Mouse (Mus musculus) kidney, adult 2 months (tissue): ENCODE results near the gene Ndufb10. TPM values are rescaled to one million over a fixed set of nuclear protein-coding genes. Genes with fewer than 3 reads are reported as not detected.

ENCODE experiments used
- DNase-seq: peaks from one replicate; pipeline ENCODE4 v3.0.0; 2021
- H3K27ac ChIP-seq: fragments of 200-500 bp; 2 replicates; pipeline ENCODE4 v1.5.1; 2012; ENCODE audit warnings: low read depth, low read length, control low read depth, inconsistent platforms; ENCODE audit not compliant: insufficient read depth
- H3K27me3 ChIP-seq: fragments of 200-500 bp; replicated peaks from 2 replicates; pipeline ENCODE4 v1.6.1; 2012; ENCODE audit warnings: mild to moderate bottlenecking, moderate library complexity, low read length, inconsistent platforms; ENCODE audit not compliant: control insufficient read depth, insufficient read depth
- H3K36me3 ChIP-seq: fragments of 200-500 bp; 2 replicates; pipeline ENCODE4 v1.6.1; 2012; ENCODE audit warnings: mild to moderate bottlenecking, moderate library complexity, low read length, inconsistent platforms; ENCODE audit not compliant: control insufficient read depth, insufficient read depth
- H3K4me1 ChIP-seq: fragments of 200-500 bp; 2 replicates; pipeline ENCODE4 v1.6.1; 2011; ENCODE audit warnings: low read length; ENCODE audit not compliant: control insufficient read depth, insufficient read depth
- H3K4me3 ChIP-seq: fragments of 200-500 bp; 2 replicates; pipeline ENCODE4 v1.5.1; 2011; ENCODE audit warnings: mild to moderate bottlenecking, low read depth, low read length, control low read depth; ENCODE audit not compliant: insufficient read depth
- CTCF ChIP-seq: fragments of 200-500 bp; conservative IDR thresholded peaks from 2 replicates; pipeline ENCODE4 v1.5.1; 2011; ENCODE audit warnings: low read depth, mild to moderate bottlenecking, control low read depth, low read length, moderate library complexity, mixed read lengths; ENCODE audit not compliant: insufficient read depth, insufficient read length
- POLR2A ChIP-seq: fragments of 200-500 bp; IDR thresholded peaks from one replicate; pipeline ENCODE4 v1.6.1; 2011; ENCODE audit warnings: low read depth, low read length, control low read depth
- WGBS: fragments of 180-500 bp; shearing (Covaris S2); methylation state at CpG from one replicate; pipeline ENCODE4 v1.1.7; 2018; 5-methylcytosine and 5-hydroxymethylcytosine counted together
- polyA plus RNA-seq: library from polyadenylated mRNA; depleted of rRNA; stranded (reverse); fragments of >200 nt; gene quantifications from 2 replicates; pipeline ENCODE4 v1.2.3, GENCODE M21; 2012

The Ndufb10 gene
- polyA plus RNA-seq, 1 experiment = 656 TPM

DNA sequence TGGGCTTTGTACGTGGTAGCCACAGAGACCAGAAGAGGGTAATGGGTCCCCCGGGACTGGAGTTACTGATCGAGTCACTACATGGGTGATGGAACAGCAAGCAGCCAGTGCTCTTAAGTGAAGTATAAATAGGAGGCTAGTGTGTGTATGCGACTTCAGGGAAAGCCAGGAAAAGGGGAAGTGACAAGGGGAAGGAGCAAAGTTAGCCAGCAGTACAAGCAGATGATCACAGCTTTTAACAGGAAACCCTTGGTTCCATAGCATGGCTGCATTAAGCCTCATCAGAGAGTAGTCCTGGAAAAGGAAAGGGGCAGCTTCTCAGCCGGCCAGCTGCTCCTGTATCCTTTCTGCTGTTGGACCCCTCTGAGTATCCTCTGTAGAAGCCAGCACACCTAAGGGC, 31.9 kb downstream of the Ndufb10 start:
- no peaks in the 10 kb centered on the region for H3K4me1 ChIP-seq
- 85% methylated on average over 5 of the region's 5 CpGs for WGBS
- no peak overlapping the region for H3K4me3 ChIP-seq
- H3K27ac ChIP-seq = no peak overlapping the region
- H3K27me3 ChIP-seq = 0 out of 2 replicates have a peak, but pooled peaks cover 2% of the 10 kb centered on the region
- no peaks in the 10 kb centered on the region for H3K36me3 ChIP-seq
- DNase-seq = no peak
- TF ChIP-seq CTCF = no peak
- TF ChIP-seq POLR2A = no peak

DNA sequence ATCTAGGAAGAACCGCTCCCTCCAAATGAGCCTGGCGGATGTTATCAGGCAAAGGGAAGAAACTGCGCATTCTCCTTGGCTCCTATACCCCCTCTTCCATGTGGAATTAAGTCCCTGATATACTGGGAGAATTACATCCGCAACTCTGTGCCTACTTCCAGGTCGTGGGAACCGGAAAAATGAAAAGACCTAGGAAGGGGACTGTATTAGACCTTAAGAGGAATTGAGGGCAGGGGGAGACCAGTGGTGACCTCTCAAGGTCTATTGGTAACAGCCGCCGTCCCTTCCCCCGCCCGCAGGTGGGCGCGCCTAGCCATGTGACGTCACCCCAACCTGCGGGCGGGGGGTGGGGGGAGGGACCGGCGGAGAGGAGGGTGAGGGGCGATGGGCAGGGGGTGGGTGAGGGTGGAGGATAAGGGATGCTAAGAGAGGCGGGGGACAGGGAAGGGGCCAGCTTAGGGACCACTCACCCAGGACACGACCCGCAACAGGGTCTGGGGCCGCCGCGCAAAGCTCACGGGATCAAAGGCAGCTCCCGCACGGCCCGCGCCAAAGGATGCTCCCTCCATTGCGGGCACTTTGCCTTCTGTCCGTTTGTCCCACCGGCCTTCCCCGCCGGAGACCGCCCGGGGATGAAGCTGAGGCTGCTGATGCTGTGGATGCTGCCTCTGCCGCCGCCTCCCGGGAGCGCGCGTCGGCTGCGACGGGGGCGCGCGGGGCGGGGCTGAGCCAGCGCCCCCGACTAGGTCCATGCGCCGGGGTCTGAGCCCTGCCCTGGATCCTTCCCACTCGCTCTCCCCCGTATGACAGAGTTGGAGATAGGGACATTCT, 34.8 kb downstream of the Ndufb10 start, which contains the start of gene Syngr3:
Syngr3 (minus strand) TSS at position 705 of the 831 bp plus-strand sequence.
- Histone ChIP-seq H3K27me3 (0 out of 2 replicates have a peak, but pooled peaks cover 2% of the 10 kb centered on the region), H3K36me3 (no peaks in the 10 kb centered on the region), H3K4me1 (no peaks in the 10 kb centered on the region), H3K27ac (no peak within 1 kb of the TSS), H3K4me3 (peak within 1 kb of the TSS; percentile 23; the same call in 1 of the 2 replicates)
- WGBS = 2% methylated on average over 53 of the region's 55 CpGs
- no peak for TF ChIP-seq POLR2A
- TF ChIP-seq CTCF = no peak
- no peak for DNase-seq

DNA sequence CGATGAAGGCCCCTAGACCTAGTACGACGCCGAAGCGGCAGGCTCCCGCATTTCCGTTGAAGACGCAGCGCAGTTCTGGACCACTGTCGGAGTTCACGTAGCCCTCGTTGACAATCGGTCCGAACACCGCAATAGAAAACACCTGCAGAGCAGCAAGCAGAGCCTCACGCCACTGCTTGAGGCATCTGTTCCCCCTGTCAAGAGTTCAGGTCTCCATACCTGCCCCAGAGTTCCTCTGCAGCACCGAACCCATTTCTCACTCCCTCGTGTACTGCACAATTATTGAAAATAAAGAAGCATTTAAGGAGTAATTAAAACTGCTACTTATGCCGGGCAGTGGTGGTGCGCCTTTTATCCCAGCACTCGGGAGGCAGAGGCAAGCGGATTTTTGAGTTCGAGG, 36.7 kb downstream of the Ndufb10 start:
- 23% methylated on average over 23 of the region's 23 CpGs for WGBS
- Histone ChIP-seq H3K36me3 (no peaks in the 10 kb centered on the region), H3K27me3 (0 out of 2 replicates have a peak, but pooled peaks cover 2% of the 10 kb centered on the region), H3K27ac (no peak overlapping the region), H3K4me3 (peak overlapping the region; percentile 29; the same call in 1 of the 2 replicates), H3K4me1 (no peaks in the 10 kb centered on the region)
- TF ChIP-seq POLR2A = no peak
- TF ChIP-seq CTCF = no peak
- DNase-seq = no peak

DNA sequence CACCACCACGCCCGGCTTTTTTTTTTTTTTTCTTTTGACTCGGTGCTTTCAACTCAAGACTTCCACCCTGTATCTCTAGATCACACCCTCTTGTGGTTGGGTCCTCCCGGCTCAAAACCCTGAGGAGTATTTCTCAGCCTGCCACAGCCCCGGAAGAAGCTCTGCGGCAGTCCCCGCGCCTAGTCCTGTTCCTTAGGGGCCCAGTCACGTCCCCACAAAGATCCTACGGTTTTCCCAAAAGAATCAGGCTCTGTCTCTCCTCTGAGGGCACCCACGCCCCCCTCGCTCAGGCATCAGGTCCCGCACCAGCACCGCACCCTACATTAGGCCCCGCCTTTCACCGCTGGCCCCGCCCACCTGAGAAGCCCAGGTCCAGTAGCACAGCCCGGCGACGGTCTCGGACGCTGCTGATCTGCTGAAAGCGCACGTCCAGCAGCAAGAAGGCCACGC, 37.1 kb downstream of the Ndufb10 start:
- Histone ChIP-seq H3K36me3 (no peaks in the 10 kb centered on the region), H3K27ac (no peak overlapping the region), H3K27me3 (0 out of 2 replicates have a peak, but pooled peaks cover 2% of the 10 kb centered on the region), H3K4me1 (no peaks in the 10 kb centered on the region), H3K4me3 (peak overlapping the region; percentile 29; the same call in 1 of the 2 replicates)
- peak; percentile 75 for DNase-seq
- 4% methylated on average over 25 of the region's 25 CpGs for WGBS
- TF ChIP-seq POLR2A (no peak), CTCF (no peak)

DNA sequence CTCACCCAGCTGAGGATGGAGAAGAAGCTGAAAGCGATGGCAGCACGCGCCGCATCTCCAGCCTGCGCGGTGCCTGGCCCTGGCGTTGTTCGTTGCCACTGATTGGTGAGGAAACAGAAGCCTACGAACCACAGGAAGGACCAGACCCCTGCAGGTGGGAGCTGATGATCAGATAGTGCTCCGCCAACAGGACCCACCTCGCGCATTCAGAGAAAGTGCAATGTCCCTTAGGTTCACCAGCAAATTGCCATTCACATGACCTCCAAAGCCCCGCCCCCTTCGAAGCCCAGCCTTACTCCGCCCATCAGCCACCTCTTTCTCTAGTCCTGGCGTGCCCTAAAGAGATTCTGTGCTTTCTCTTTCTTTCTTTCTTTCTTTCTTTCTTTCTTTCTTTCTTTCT, 37.8 kb downstream of the Ndufb10 start:
- H3K4me3 ChIP-seq = no peak overlapping the region
- DNase-seq = peak; percentile 72
- 50% methylated on average over 16 of the region's 16 CpGs for WGBS
- H3K4me1 ChIP-seq = no peaks in the 10 kb centered on the region
- H3K27me3 ChIP-seq = 0 out of 2 replicates have a peak, but pooled peaks cover 2% of the 10 kb centered on the region
- no peaks in the 10 kb centered on the region for H3K36me3 ChIP-seq
- no peak overlapping the region for H3K27ac ChIP-seq
- TF ChIP-seq CTCF (no peak), POLR2A (no peak)

DNA sequence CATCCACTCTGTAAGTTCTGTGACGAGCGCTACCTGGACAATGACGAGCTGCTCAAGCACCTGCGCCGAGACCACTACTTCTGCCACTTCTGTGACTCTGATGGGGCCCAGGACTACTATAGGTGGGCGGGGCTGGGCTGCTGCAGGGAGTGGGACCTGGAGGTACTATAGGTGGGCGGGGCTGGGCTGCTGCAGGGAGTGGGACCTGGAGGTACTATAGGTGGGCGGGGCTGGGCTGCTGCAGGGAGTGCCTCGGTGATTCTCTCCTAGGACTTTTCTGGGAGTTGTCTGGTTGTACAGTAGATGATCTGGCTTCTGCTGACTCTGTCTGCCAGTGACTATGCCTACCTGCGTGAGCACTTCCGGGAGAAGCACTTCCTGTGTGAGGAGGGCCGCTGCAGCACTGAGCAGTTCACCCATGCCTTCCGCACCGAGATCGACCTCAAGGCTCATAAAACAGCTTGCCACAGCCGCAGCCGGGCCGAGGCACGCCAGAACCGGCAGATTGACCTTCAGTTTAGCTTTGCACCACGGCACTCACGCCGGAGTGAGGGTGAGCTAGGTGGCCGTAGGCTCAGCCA, 46.7 kb downstream of the Ndufb10 start:
- WGBS = 85% methylated on average over 24 of the region's 24 CpGs

DNA sequence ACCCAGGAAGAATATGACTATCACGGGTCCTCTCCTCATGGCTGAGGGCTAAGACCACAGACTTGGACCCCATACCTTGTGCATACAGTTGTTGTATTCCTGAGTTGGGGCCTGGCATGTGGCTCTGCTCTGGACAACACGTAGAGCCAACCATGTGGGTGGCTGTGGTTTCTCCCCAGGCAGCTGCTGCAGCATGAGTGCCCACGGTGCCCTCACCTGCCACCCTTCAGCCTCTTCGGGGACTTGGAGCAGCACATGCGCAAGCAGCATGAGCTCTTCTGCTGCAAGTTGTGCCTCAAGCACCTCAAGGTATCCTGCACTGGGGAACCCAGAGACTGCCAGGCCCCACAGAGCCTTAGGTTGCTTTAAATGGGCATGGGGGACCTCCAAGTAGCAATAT, 47.4 kb downstream of the Ndufb10 start:
- no peak for DNase-seq
- TF ChIP-seq POLR2A = no peak
- no peak for TF ChIP-seq CTCF
- H3K4me1 ChIP-seq = peaks cover 3% of the 10 kb centered on the region; the same call in 1 of the 2 replicates
- 94% methylated on average over 5 of the region's 5 CpGs for WGBS
- no peak overlapping the region for H3K27ac ChIP-seq
- no peak overlapping the region for H3K4me3 ChIP-seq
- H3K36me3 ChIP-seq = no peaks in the 10 kb centered on the region
- H3K27me3 ChIP-seq = no peaks in the 10 kb centered on the region

More for the DNA sequence above, 46.7 kb downstream of the Ndufb10 start:
- Histone ChIP-seq H3K4me3 (no peak overlapping the region), H3K27ac (no peak overlapping the region), H3K27me3 (no peaks in the 10 kb centered on the region), H3K36me3 (no peaks in the 10 kb centered on the region), H3K4me1 (no peaks in the 10 kb centered on the region)
- DNase-seq = no peak
- TF ChIP-seq CTCF (no peak), POLR2A (no peak)
